Mouse (Mus musculus): ENCODE results near the gene Xlr5c. TPM values are rescaled to one million over a fixed set of nuclear protein-coding genes. Genes with fewer than 3 reads are reported as not detected.

The Xlr5c gene
- not detected for polyA plus RNA-seq (2014; fragmentation: Illumina TruSeq; extraction: RNeasy Lipid Tissue Mini Kit (QIAGEN cat#74804); ENCODE audit: insufficient read depth, low read depth, low replicate concordance)

DNA sequence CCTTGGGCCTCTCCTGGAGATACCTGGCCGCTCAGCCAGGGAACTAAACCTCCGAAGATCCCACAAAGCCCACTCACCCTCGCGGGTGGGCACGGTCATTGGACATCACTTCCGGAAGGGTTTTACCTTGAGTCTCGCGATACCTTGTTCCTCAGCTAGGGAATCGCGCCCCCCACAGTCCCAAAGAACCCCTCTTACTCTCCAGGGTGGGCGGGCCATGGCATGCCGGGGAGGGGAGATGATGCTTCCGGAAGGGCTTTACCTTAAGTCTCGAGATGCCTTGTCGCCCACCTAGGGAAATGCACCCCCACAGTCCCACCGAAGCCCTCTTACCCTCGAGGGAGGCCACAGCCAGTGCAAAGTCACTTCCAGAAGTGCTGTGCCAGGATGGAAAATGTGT is at the start of gene Xlr5c, which contains the start of gene Xlr5a:
Gene Xlr5c, minus strand, starts transcription at position 101 of the 400 bp plus-strand sequence.
Gene Xlr5a, minus strand, starts transcription at position 101 of the 400 bp plus-strand sequence.

DNA sequence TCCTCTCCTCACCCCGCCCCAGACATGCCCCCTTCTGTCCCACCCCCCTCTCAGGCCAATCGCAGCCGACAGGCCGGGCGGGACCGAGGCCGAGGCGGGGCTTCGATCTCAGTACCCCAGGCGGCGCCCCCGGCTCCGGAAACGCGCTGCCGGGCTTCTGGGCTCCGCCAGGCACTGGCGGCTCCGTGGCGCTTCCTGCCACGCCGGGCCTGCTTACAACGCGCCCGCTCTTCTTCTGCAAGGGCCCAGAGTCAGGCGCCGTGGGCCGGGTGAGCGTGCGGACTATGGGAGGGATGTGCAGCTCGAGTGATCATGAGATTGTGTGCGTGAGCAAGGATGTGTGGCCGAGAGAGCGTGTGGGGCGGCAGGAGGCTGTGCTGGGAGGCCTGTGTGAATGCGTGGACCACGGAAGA is 49.7 kb upstream of the Xlr5c start, which contains the start of gene Zfp275:
Gene Zfp275, plus strand, starts transcription at position 139 of the 413 bp plus-strand sequence.

GRCm38 (mm10) chrX:73336740-73337139 is 44.0 kb upstream of the Xlr5c start, which contains the start of gene Gm45015:
Gene Gm45015, minus strand, starts transcription at chrX:73336840.

GRCm38 (mm10) chrX:73265270-73265669 is 27.5 kb downstream of the Xlr5c start, which contains the start of gene Xlr3c:
Gene Xlr3c, minus strand, starts transcription at chrX:73265390.

DNA sequence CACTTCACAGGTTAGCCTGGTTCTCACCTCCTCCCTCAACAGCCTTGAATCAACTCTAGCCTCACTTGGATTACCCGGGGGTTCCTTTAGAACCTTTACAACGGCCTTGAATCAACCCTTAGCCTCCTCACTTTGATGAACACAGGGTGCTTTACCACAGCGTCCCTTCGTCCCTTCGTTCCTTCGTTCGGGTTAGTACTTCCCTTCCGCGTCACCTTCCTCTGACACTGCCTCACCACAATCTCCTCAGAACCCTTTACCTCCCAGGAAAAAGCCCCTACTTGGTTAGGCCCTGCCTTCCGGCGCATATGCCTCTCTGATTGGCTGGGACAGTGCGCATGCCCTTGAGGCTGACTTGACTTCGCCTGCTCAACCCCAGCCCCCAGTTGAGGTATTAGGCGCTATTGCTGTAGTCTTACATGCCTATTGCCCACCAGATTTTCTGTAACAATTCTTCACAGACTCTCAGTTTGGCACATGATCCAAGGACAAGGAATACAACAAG is 49.9 kb downstream of the Xlr5c start, which contains the start of gene Xlr4c:
Gene Xlr4c, minus strand, starts transcription at position 310 of the 505 bp plus-strand sequence.

Other genes with a start within 250 kb of the Xlr5c start
- gene Pnma3, start 228.2 kb downstream of the Xlr5c start, polyA plus RNA-seq (2014; fragmentation: Illumina TruSeq; extraction: RNeasy Lipid Tissue Mini Kit (QIAGEN cat#74804); ENCODE audit: insufficient read depth, low read depth, low replicate concordance), result not detected
- gene Xlr4a, start 210.5 kb downstream of the Xlr5c start, polyA plus RNA-seq (2014; fragmentation: Illumina TruSeq; extraction: RNeasy Lipid Tissue Mini Kit (QIAGEN cat#74804); ENCODE audit: insufficient read depth, low read depth, low replicate concordance), result 2.3 TPM
- 0.30 TPM for gene Xlr3a, start 195.9 kb downstream of the Xlr5c start, polyA plus RNA-seq (2014; fragmentation: Illumina TruSeq; extraction: RNeasy Lipid Tissue Mini Kit (QIAGEN cat#74804); ENCODE audit: insufficient read depth, low read depth, low replicate concordance)
- gene Gm14685, start 175.9 kb downstream of the Xlr5c start, polyA plus RNA-seq (2014; fragmentation: Illumina TruSeq; extraction: RNeasy Lipid Tissue Mini Kit (QIAGEN cat#74804); ENCODE audit: insufficient read depth, low read depth, low replicate concordance), result not detected
- not detected for gene Xlr5b, start 144.2 kb downstream of the Xlr5c start, polyA plus RNA-seq (2014; fragmentation: Illumina TruSeq; extraction: RNeasy Lipid Tissue Mini Kit (QIAGEN cat#74804); ENCODE audit: insufficient read depth, low read depth, low replicate concordance)
- 0.70 TPM for gene DXBay18, start 143.5 kb downstream of the Xlr5c start, polyA plus RNA-seq (2014; fragmentation: Illumina TruSeq; extraction: RNeasy Lipid Tissue Mini Kit (QIAGEN cat#74804); ENCODE audit: insufficient read depth, low read depth, low replicate concordance)
- gene Spin2d, start 116.0 kb downstream of the Xlr5c start, polyA plus RNA-seq (2014; fragmentation: Illumina TruSeq; extraction: RNeasy Lipid Tissue Mini Kit (QIAGEN cat#74804); ENCODE audit: insufficient read depth, low read depth, low replicate concordance), result not detected
- gene Xlr3b, start 100.8 kb downstream of the Xlr5c start, polyA plus RNA-seq (2014; fragmentation: Illumina TruSeq; extraction: RNeasy Lipid Tissue Mini Kit (QIAGEN cat#74804); ENCODE audit: insufficient read depth, low read depth, low replicate concordance), result 1.1 TPM
- gene Xlr4b, start 78.6 kb downstream of the Xlr5c start, polyA plus RNA-seq (2014; fragmentation: Illumina TruSeq; extraction: RNeasy Lipid Tissue Mini Kit (QIAGEN cat#74804); ENCODE audit: insufficient read depth, low read depth, low replicate concordance), result 3.0 TPM
- gene F8a, start 64.7 kb downstream of the Xlr5c start, polyA plus RNA-seq (2014; fragmentation: Illumina TruSeq; extraction: RNeasy Lipid Tissue Mini Kit (QIAGEN cat#74804); ENCODE audit: insufficient read depth, low read depth, low replicate concordance), result 6.4 TPM
- gene Xlr4c, start 49.8 kb downstream of the Xlr5c start, polyA plus RNA-seq (2014; fragmentation: Illumina TruSeq; extraction: RNeasy Lipid Tissue Mini Kit (QIAGEN cat#74804); ENCODE audit: insufficient read depth, low read depth, low replicate concordance), result 1.5 TPM
- not detected for gene Xlr3c, start 27.6 kb downstream of the Xlr5c start, polyA plus RNA-seq (2014; fragmentation: Illumina TruSeq; extraction: RNeasy Lipid Tissue Mini Kit (QIAGEN cat#74804); ENCODE audit: insufficient read depth, low read depth, low replicate concordance)
- not detected for gene Xlr5a, start within 50 bp of the Xlr5c start, polyA plus RNA-seq (2014; fragmentation: Illumina TruSeq; extraction: RNeasy Lipid Tissue Mini Kit (QIAGEN cat#74804); ENCODE audit: insufficient read depth, low read depth, low replicate concordance)
- gene Gm45015, start 43.9 kb upstream of the Xlr5c start, polyA plus RNA-seq (2014; fragmentation: Illumina TruSeq; extraction: RNeasy Lipid Tissue Mini Kit (QIAGEN cat#74804); ENCODE audit: insufficient read depth, low read depth, low replicate concordance), result not detected
- 4.8 TPM for gene Zfp275, start 49.6 kb upstream of the Xlr5c start, polyA plus RNA-seq (2014; fragmentation: Illumina TruSeq; extraction: RNeasy Lipid Tissue Mini Kit (QIAGEN cat#74804); ENCODE audit: insufficient read depth, low read depth, low replicate concordance)
- gene Gm18336, start 105.8 kb upstream of the Xlr5c start, polyA plus RNA-seq (2014; fragmentation: Illumina TruSeq; extraction: RNeasy Lipid Tissue Mini Kit (QIAGEN cat#74804); ENCODE audit: insufficient read depth, low read depth, low replicate concordance), result not detected
- not detected for gene Zfp92, start 118.1 kb upstream of the Xlr5c start, polyA plus RNA-seq (2014; fragmentation: Illumina TruSeq; extraction: RNeasy Lipid Tissue Mini Kit (QIAGEN cat#74804); ENCODE audit: insufficient read depth, low read depth, low replicate concordance)
- gene Trex2, start 142.4 kb upstream of the Xlr5c start, polyA plus RNA-seq (2014; fragmentation: Illumina TruSeq; extraction: RNeasy Lipid Tissue Mini Kit (QIAGEN cat#74804); ENCODE audit: insufficient read depth, low read depth, low replicate concordance), result 0.49 TPM
- gene Haus7, start 166.1 kb upstream of the Xlr5c start, polyA plus RNA-seq (2014; fragmentation: Illumina TruSeq; extraction: RNeasy Lipid Tissue Mini Kit (QIAGEN cat#74804); ENCODE audit: insufficient read depth, low read depth, low replicate concordance), result 17.1 TPM
- gene Bgn, start 190.6 kb upstream of the Xlr5c start, polyA plus RNA-seq (2014; fragmentation: Illumina TruSeq; extraction: RNeasy Lipid Tissue Mini Kit (QIAGEN cat#74804); ENCODE audit: insufficient read depth, low read depth, low replicate concordance), result 361 TPM
- not detected for gene Atp2b3, start 210.1 kb upstream of the Xlr5c start, polyA plus RNA-seq (2014; fragmentation: Illumina TruSeq; extraction: RNeasy Lipid Tissue Mini Kit (QIAGEN cat#74804); ENCODE audit: insufficient read depth, low read depth, low replicate concordance)